Mouse (Mus musculus): ENCODE measurements around the gene Gpr12. TPM values are rescaled to one million over a fixed set of nuclear protein-coding genes. Genes with fewer than 3 reads are reported as not detected.
"Not testable (repeated sequence)": the region's sequence is repeated elsewhere in the genome, so short reads cannot be mapped to it uniquely, and the experiment has no call there.

Gpr12 gene
- polyA plus RNA-seq, 1 experiment, result 12.7 TPM

GRCm38 (mm10) chr5:146611830-146612229 is 26.8 kb upstream of the Gpr12 start:
- Histone ChIP-seq H3K27ac (ENCODE audit: insufficient read depth, low read length) (no peak overlapping the region), H3K4me1 (ENCODE audit: control insufficient read depth, insufficient read depth, low read length) (no peaks in the 10 kb centered on the region), H3K4me3 (replicated peaks; ENCODE audit: insufficient read depth, low read depth, low read length) (no peak overlapping the region), H3K27me3 (ENCODE audit: control insufficient read depth, insufficient read depth, low read length) (no peaks in the 10 kb centered on the region)
- TF ChIP-seq POLR2A (IDR thresholded peaks at IDR 0.05; ENCODE audit: borderline replicate concordance, insufficient read depth, low read length) (no peak), CTCF (IDR thresholded peaks at IDR 0.05; ENCODE audit: borderline replicate concordance, insufficient read depth, low read depth, low read length) (no peak)
- DNase-seq, result peak in 1 of 2 experiments; percentile 6
- 53% methylated on average over 7 of the region's 7 CpGs for WGBS

- H3K4me1 ChIP-seq (ENCODE audit: control insufficient read depth, insufficient read depth, low read length), result no peaks in the 10 kb centered on the region
- H3K27ac ChIP-seq (ENCODE audit: insufficient read depth, low read length), result no peak overlapping the region
- no peaks in the 10 kb centered on the region for H3K27me3 ChIP-seq (ENCODE audit: control insufficient read depth, insufficient read depth, low read length)
- H3K4me3 ChIP-seq (replicated peaks; ENCODE audit: insufficient read depth, low read depth, low read length), result no peak overlapping the region
- 65% methylated on average over 8 of the region's 8 CpGs for WGBS
- DNase-seq, result no peak
- TF ChIP-seq POLR2A (IDR thresholded peaks at IDR 0.05; ENCODE audit: borderline replicate concordance, insufficient read depth, low read length) (no peak), CTCF (IDR thresholded peaks at IDR 0.05; ENCODE audit: borderline replicate concordance, insufficient read depth, low read depth, low read length) (no peak)
These were observed 26.0 kb upstream of the Gpr12 start for GRCm38 (mm10) chr5:146611009-146611408.

GRCm38 (mm10) chr5:146609646-146610045 is 24.6 kb upstream of the Gpr12 start:
- no peak for TF ChIP-seq CTCF (IDR thresholded peaks at IDR 0.05; ENCODE audit: borderline replicate concordance, insufficient read depth, low read depth, low read length)
- no peak for TF ChIP-seq POLR2A (IDR thresholded peaks at IDR 0.05; ENCODE audit: borderline replicate concordance, insufficient read depth, low read length)
- no peak overlapping the region for H3K27ac ChIP-seq (ENCODE audit: insufficient read depth, low read length)
- no peaks in the 10 kb centered on the region for H3K4me1 ChIP-seq (ENCODE audit: control insufficient read depth, insufficient read depth, low read length)
- H3K27me3 ChIP-seq (ENCODE audit: control insufficient read depth, insufficient read depth, low read length), result no peaks in the 10 kb centered on the region
- no peak overlapping the region for H3K4me3 ChIP-seq (replicated peaks; ENCODE audit: insufficient read depth, low read depth, low read length)
- WGBS, result 56% methylated on average over 10 of the region's 10 CpGs
- no peak for DNase-seq

- no peak overlapping the region for H3K27ac ChIP-seq (ENCODE audit: insufficient read depth, low read length)
- H3K27me3 ChIP-seq (ENCODE audit: control insufficient read depth, insufficient read depth, low read length), result no peaks in the 10 kb centered on the region
- WGBS, result 77% methylated on average over 5 of the region's 5 CpGs
- H3K4me1 ChIP-seq (ENCODE audit: control insufficient read depth, insufficient read depth, low read length), result no peaks in the 10 kb centered on the region
- no peak for TF ChIP-seq CTCF (IDR thresholded peaks at IDR 0.05; ENCODE audit: borderline replicate concordance, insufficient read depth, low read depth, low read length)
- TF ChIP-seq POLR2A (IDR thresholded peaks at IDR 0.05; ENCODE audit: borderline replicate concordance, insufficient read depth, low read length), result no peak
- no peak overlapping the region for H3K4me3 ChIP-seq (replicated peaks; ENCODE audit: insufficient read depth, low read depth, low read length)
- no peak for DNase-seq
These were observed 22.8 kb upstream of the Gpr12 start for GRCm38 (mm10) chr5:146607816-146608215.

GRCm38 (mm10) chr5:146606895-146607294 is 21.9 kb upstream of the Gpr12 start:
- no peak for DNase-seq
- Histone ChIP-seq H3K27me3 (ENCODE audit: control insufficient read depth, insufficient read depth, low read length) (no peaks in the 10 kb centered on the region), H3K4me1 (ENCODE audit: control insufficient read depth, insufficient read depth, low read length) (no peaks in the 10 kb centered on the region), H3K4me3 (replicated peaks; ENCODE audit: insufficient read depth, low read depth, low read length) (no peak overlapping the region), H3K27ac (ENCODE audit: insufficient read depth, low read length) (no peak overlapping the region)
- TF ChIP-seq CTCF (IDR thresholded peaks at IDR 0.05; ENCODE audit: borderline replicate concordance, insufficient read depth, low read depth, low read length), result no peak
- TF ChIP-seq POLR2A (IDR thresholded peaks at IDR 0.05; ENCODE audit: borderline replicate concordance, insufficient read depth, low read length), result no peak
- 78% methylated on average over 5 of the region's 5 CpGs for WGBS

GRCm38 (mm10) chr5:146606221-146606620 is 21.2 kb upstream of the Gpr12 start:
- H3K4me3 ChIP-seq (replicated peaks; ENCODE audit: insufficient read depth, low read depth, low read length), result no peak overlapping the region
- no peak overlapping the region for H3K27ac ChIP-seq (ENCODE audit: insufficient read depth, low read length)
- 74% methylated on average over 5 of the region's 5 CpGs for whole genome bisulfite sequencing
- no peaks in the 10 kb centered on the region for H3K27me3 ChIP-seq (ENCODE audit: control insufficient read depth, insufficient read depth, low read length)
- no peaks in the 10 kb centered on the region for H3K4me1 ChIP-seq (ENCODE audit: control insufficient read depth, insufficient read depth, low read length)
- DNase-seq, result no peak
- TF ChIP-seq CTCF (IDR thresholded peaks at IDR 0.05; ENCODE audit: borderline replicate concordance, insufficient read depth, low read depth, low read length) (no peak), POLR2A (IDR thresholded peaks at IDR 0.05; ENCODE audit: borderline replicate concordance, insufficient read depth, low read length) (no peak)

- H3K27me3 ChIP-seq (ENCODE audit: control insufficient read depth, insufficient read depth, low read length), result no peaks in the 10 kb centered on the region
- WGBS, result 86% methylated on average over 5 of the region's 5 CpGs
- no peak for DNase-seq
- no peak overlapping the region for H3K27ac ChIP-seq (ENCODE audit: insufficient read depth, low read length)
- H3K4me3 ChIP-seq (replicated peaks; ENCODE audit: insufficient read depth, low read depth, low read length), result no peak overlapping the region
- H3K4me1 ChIP-seq (ENCODE audit: control insufficient read depth, insufficient read depth, low read length), result no peaks in the 10 kb centered on the region
- TF ChIP-seq CTCF (IDR thresholded peaks at IDR 0.05; ENCODE audit: borderline replicate concordance, insufficient read depth, low read depth, low read length) (no peak), POLR2A (IDR thresholded peaks at IDR 0.05; ENCODE audit: borderline replicate concordance, insufficient read depth, low read length) (no peak)
These were observed 14.9 kb upstream of the Gpr12 start for GRCm38 (mm10) chr5:146599970-146600369.

GRCm38 (mm10) chr5:146599216-146599615 is 14.2 kb upstream of the Gpr12 start:
- not testable (repeated sequence) for H3K4me1 ChIP-seq (ENCODE audit: control insufficient read depth, insufficient read depth, low read length); H3K4me3 ChIP-seq (replicated peaks; ENCODE audit: insufficient read depth, low read depth, low read length); DNase-seq; H3K27ac ChIP-seq (ENCODE audit: insufficient read depth, low read length); H3K27me3 ChIP-seq (ENCODE audit: control insufficient read depth, insufficient read depth, low read length)
- 77% methylated on average over 7 of the region's 7 CpGs for WGBS
